Mouse (Mus musculus) adipose tissue, adult 10 weeks (tissue): Measurements from ENCODE around the gene Irf6. TPM values are rescaled to one million over a fixed set of nuclear protein-coding genes. Genes with fewer than 3 reads are reported as not detected.

ENCODE experiments used
- polyA plus RNA-seq: library from polyadenylated mRNA; stranded (reverse); fragments of 350-450 nt; fragmentation: Illumina TruSeq; extraction: RNeasy Lipid Tissue Mini Kit (QIAGEN cat#74804); gene quantifications from one replicate; pipeline ENCODE4 v1.2.3, GENCODE M21; 2014; ENCODE audit warnings: low read depth, low replicate concordance

Gene Irf6
- 22.4 TPM for polyA plus RNA-seq

GRCm38 (mm10) chr1:193152872-193153271, at the start of gene Irf6:
Gene Irf6 (plus strand): TSS chr1:193153111.

DNA sequence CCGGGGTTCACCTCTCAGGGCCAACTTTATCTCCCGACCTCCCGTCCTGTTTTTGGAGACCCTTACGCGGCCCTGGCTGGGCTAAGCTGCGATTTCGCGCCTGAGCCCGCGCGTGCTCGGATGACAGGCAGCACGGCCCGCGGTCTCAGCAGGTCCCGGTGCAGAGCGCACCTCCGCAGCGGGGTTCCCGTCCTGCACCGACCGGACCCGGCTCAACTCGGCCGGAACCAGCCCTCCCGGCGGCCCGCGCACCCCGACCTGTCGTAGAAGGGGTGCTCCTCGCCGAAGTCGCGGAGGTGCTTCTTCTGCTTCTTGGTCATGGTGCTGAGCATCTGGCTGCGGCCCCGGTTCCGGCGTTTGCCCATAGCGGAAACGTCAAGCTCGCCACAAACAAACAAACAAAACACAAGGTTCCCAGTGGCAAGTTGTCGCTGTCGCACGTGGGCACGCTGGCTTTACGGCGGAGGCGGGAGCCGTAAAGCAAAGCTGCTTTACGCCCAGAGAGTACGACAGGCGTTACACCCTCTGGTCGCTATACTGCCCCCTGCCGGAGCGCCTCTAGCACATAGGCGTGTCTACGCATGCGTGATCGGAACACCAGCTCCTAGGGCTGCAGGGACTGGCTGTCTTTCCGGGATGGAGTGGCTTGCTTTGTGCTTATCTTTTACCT, 23.0 kb upstream of the Irf6 start, which contains the start of gene Diexf:
Gene Diexf, minus strand, starts transcription at position 487 of the 670 bp plus-strand sequence.

DNA sequence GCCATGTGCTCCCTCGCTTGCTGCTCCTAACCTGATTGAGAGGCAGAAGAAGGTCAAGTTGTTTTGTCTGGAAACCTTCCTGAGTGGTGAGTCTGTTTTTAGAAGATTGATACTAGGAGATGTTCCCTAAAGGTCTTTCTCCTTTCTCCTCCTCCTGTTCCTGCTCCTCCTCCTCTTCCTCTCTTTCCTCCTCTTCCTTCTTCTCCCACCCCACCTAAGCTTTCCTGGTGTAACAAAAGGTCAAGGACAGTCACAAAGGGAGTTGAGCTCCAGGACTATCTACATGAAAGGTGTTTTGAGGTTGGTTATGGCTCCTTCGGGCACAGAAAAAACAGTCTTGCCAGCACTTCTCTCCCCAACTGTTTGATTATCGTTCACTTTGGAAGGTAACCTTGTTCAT, 14.8 kb downstream of the Irf6 start, which contains the start of gene A130010J15Rik:
Gene A130010J15Rik, plus strand, starts transcription at position 301 of the 400 bp plus-strand sequence.

DNA sequence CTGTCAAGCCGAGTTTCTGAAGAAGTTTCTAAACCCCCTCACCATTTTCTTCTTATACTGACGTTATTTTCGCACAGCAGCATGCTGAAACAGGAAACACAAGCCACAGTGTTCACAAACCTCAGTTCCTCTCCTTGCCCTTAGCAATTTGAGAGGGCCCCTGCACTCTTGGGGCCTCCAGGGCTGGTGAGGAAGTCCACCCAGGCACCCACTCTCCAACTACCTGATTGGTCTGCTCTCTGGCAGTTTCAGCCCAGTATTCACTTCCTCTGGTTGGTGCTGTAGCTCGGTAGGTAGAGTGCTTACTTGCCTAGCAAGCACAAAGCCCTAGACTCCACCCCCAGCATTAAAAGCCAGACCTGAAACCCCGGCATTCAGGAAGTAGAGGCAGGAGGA, 48.5 kb downstream of the Irf6 start, which contains the start of gene Traf3ip3:
Gene Traf3ip3, minus strand, starts transcription at position 321 of the 396 bp plus-strand sequence.

DNA sequence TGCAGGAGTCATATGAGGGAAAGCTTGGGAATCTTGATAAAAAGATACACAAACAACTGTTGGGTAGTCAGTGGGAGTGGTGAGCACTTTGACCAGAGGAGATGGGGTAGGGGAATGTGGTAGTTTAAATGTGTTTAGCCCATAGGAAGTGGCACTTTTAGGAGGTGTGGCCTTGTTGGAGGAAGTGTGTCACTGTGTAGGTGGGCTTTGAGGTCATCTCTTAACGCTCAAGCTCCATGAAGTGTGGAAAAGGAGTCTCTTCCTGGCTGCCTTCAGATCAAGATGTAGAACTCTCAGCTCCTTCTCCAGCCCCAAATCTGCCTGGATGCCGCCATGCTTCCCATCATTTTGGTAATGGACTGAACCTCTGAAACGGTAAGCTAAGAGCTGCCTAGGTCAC, 54.6 kb downstream of the Irf6 start, which contains the start of gene Lamb3:
Gene Lamb3, plus strand, starts transcription at position 197 of the 400 bp plus-strand sequence.

Other genes with a start within 250 kb of the Irf6 start
- 0.73 TPM for gene Syt14, start 117.3 kb upstream of the Irf6 start, polyA plus RNA-seq
- gene Diexf, start 22.8 kb upstream of the Irf6 start, polyA plus RNA-seq = 8.2 TPM
- gene A130010J15Rik, start 14.9 kb downstream of the Irf6 start, polyA plus RNA-seq = 6.3 TPM
- gene Traf3ip3, start 48.6 kb downstream of the Irf6 start, polyA plus RNA-seq = 1.5 TPM
- gene Lamb3, start 54.6 kb downstream of the Irf6 start, polyA plus RNA-seq = 6.2 TPM
- gene Hsd11b1, start 111.0 kb downstream of the Irf6 start, polyA plus RNA-seq = 92.2 TPM
- 225 TPM for gene G0s2, start 120.1 kb downstream of the Irf6 start, polyA plus RNA-seq
- 0.58 TPM for gene Camk1g, start 217.2 kb downstream of the Irf6 start, polyA plus RNA-seq